Mouse (Mus musculus) embryonic facial prominence, embryonic 14.5 days (tissue): ENCODE data around the gene Dbt. TPM values are rescaled to one million over a fixed set of nuclear protein-coding genes. Genes with fewer than 3 reads are reported as not detected.

Experiments used
- ATAC-seq: fragments of 200-750 bp; cut with Nextera tagmentation; 2 replicates; pipeline ENCODE4 v1.8.0; 2017; ENCODE audit warnings: low read depth, moderate number of reproducible peaks, moderate TSS enrichment
- DNase-seq: peaks from one replicate; pipeline ENCODE4 v3.0.0-alpha.2; 2015; ENCODE audit warnings: low spot score
- H3K27ac ChIP-seq: fragments of 300-500 bp; sonication (generic); replicated peaks from 2 replicates; pipeline ENCODE4 v1.5.1; 2014; ENCODE audit warnings: low read depth, mild to moderate bottlenecking, low read length, moderate library complexity
- H3K27me3 ChIP-seq: fragments of 300-500 bp; sonication (generic); replicated peaks from 2 replicates; pipeline ENCODE4 v1.6.1; 2014; ENCODE audit warnings: low read length; ENCODE audit not compliant: control insufficient read depth, insufficient read depth
- H3K36me3 ChIP-seq: fragments of 300-500 bp; sonication (generic); 2 replicates; pipeline ENCODE4 v1.6.1; 2014; ENCODE audit warnings: low read length, mixed read lengths; ENCODE audit not compliant: control insufficient read depth, insufficient read depth
- H3K4me1 ChIP-seq: fragments of 300-500 bp; sonication (generic); 2 replicates; pipeline ENCODE4 v1.6.1; 2014; ENCODE audit warnings: antibody characterized with exemption, low read length; ENCODE audit not compliant: control insufficient read depth, insufficient read depth
- H3K4me2 ChIP-seq: fragments of 300-500 bp; sonication (generic); 2 replicates; pipeline ENCODE4 v1.6.1; 2014; ENCODE audit warnings: low read depth, mild to moderate bottlenecking, low read length, moderate library complexity, mixed read lengths
- H3K4me3 ChIP-seq: fragments of 300-500 bp; sonication (generic); 2 replicates; pipeline ENCODE4 v1.5.1; 2014; ENCODE audit warnings: low read depth, mild to moderate bottlenecking, low read length
- H3K9ac ChIP-seq: fragments of 300-500 bp; sonication (generic); 2 replicates; pipeline ENCODE4 v1.6.1; 2014; ENCODE audit warnings: low read depth, mild to moderate bottlenecking, low read length, moderate library complexity, mixed read lengths
- H3K9me3 ChIP-seq: fragments of 300-500 bp; sonication (generic); 2 replicates; pipeline ENCODE4 v1.6.1; 2016; ENCODE audit warnings: low read length; ENCODE audit not compliant: control insufficient read depth
- WGBS: fragments of 180-500 bp; shearing (Covaris S2); extraction: QIAGEN DNeasy Blood & Tissue Kit; methylation state at CpG from one replicate; pipeline ENCODE4 v1.1.7; 2014; 5-methylcytosine and 5-hydroxymethylcytosine counted together
- polyA plus RNA-seq: library from polyadenylated mRNA; unstranded; fragments of >200 nt; fragmentation: Nextera tagmentation; extraction: Ambion mirVana; gene quantifications from 2 replicates; pipeline ENCODE4 v1.2.1, GENCODE M21; 2014

Dbt gene
- polyA plus RNA-seq, 1 experiment from 2014 or later = 9.5 TPM

- no peak overlapping the region for H3K9ac ChIP-seq
- H3K27me3 ChIP-seq = no peaks in the 10 kb centered on the region
- peaks cover 18% of the 10 kb centered on the region for H3K36me3 ChIP-seq
- WGBS = 85% methylated on average over 12 of the region's 12 CpGs
- no peaks in the 10 kb centered on the region for H3K4me1 ChIP-seq
- ATAC-seq = no peak
- H3K9me3 ChIP-seq = no peaks in the 10 kb centered on the region
- H3K27ac ChIP-seq = no peak overlapping the region
- H3K4me2 ChIP-seq = no peak overlapping the region
- no peak overlapping the region for H3K4me3 ChIP-seq
- no peak for DNase-seq
These were observed 7.4 kb downstream of the Dbt start for GRCm38 (mm10) chr3:116520141-116520761.

- no peak overlapping the region for H3K9ac ChIP-seq
- ATAC-seq = no peak
- 80% methylated on average over 2 of the region's 5 CpGs for WGBS
- H3K36me3 ChIP-seq = peaks cover 12% of the 10 kb centered on the region; the same call in 1 of the 2 replicates
- DNase-seq = no peak
- no peak overlapping the region for H3K4me2 ChIP-seq
- no peaks in the 10 kb centered on the region for H3K4me1 ChIP-seq
- H3K27me3 ChIP-seq = no peaks in the 10 kb centered on the region
- no peaks in the 10 kb centered on the region for H3K9me3 ChIP-seq
- no peak overlapping the region for H3K27ac ChIP-seq
- H3K4me3 ChIP-seq = no peak overlapping the region
These were observed 16.9 kb downstream of the Dbt start for GRCm38 (mm10) chr3:116529741-116530140.

- 65% methylated on average over 4 of the region's 4 CpGs for WGBS
- no peaks in the 10 kb centered on the region for H3K9me3 ChIP-seq
- H3K4me3 ChIP-seq = no peak overlapping the region
- no peaks in the 10 kb centered on the region for H3K27me3 ChIP-seq
- peaks cover 19% of the 10 kb centered on the region for H3K36me3 ChIP-seq
- ATAC-seq (no peak), DNase-seq (peak; percentile 40)
- H3K27ac ChIP-seq = no peak overlapping the region; the same call in 1 of the 2 replicates
- H3K4me2 ChIP-seq = no peak overlapping the region
- no peaks in the 10 kb centered on the region for H3K4me1 ChIP-seq
- no peak overlapping the region for H3K9ac ChIP-seq
These were observed 18.0 kb downstream of the Dbt start for GRCm38 (mm10) chr3:116530826-116531225.

- no peak for ATAC-seq
These were observed 23.7 kb downstream of the Dbt start for GRCm38 (mm10) chr3:116536428-116537199.

GRCm38 (mm10) chr3:116537200-116537573 is 24.3 kb downstream of the Dbt start:
- WGBS = 51% methylated on average over 6 of the region's 6 CpGs
- peaks cover 52% of the 10 kb centered on the region for H3K36me3 ChIP-seq
- H3K4me3 ChIP-seq = no peak overlapping the region
- H3K27ac ChIP-seq = no peak overlapping the region
- DNase-seq (no peak), ATAC-seq (no peak)
- no peaks in the 10 kb centered on the region for H3K9me3 ChIP-seq
- no peaks in the 10 kb centered on the region for H3K27me3 ChIP-seq
- no peak overlapping the region for H3K4me2 ChIP-seq
- H3K9ac ChIP-seq = no peak overlapping the region
- no peaks in the 10 kb centered on the region for H3K4me1 ChIP-seq

More at GRCm38 (mm10) chr3:116536428-116537199, 23.7 kb downstream of the Dbt start:
- DNase-seq = no peak
- Histone ChIP-seq H3K9ac (no peak overlapping the region), H3K27ac (no peak overlapping the region), H3K27me3 (no peaks in the 10 kb centered on the region), H3K4me1 (no peaks in the 10 kb centered on the region), H3K4me3 (no peak overlapping the region), H3K9me3 (no peaks in the 10 kb centered on the region), H3K4me2 (no peak overlapping the region), H3K36me3 (peaks cover 50% of the 10 kb centered on the region)
- 71% methylated on average over 16 of the region's 16 CpGs for WGBS

GRCm38 (mm10) chr3:116542070-116542469 is 29.2 kb downstream of the Dbt start:
- Histone ChIP-seq H3K9me3 (no peaks in the 10 kb centered on the region), H3K4me1 (no peaks in the 10 kb centered on the region), H3K4me2 (no peak overlapping the region), H3K36me3 (peaks cover 58% of the 10 kb centered on the region), H3K9ac (no peak overlapping the region), H3K4me3 (no peak overlapping the region), H3K27ac (no peak overlapping the region), H3K27me3 (no peaks in the 10 kb centered on the region)
- 90% methylated on average over 2 of the region's 2 CpGs for WGBS
- no peak for ATAC-seq
- no peak for DNase-seq

- no peak overlapping the region for H3K4me2 ChIP-seq
- no peaks in the 10 kb centered on the region for H3K9me3 ChIP-seq
- no peak overlapping the region for H3K4me3 ChIP-seq
- H3K9ac ChIP-seq = no peak overlapping the region
- no peak overlapping the region for H3K27ac ChIP-seq
- WGBS = 80% methylated on average over 3 of the region's 3 CpGs
- DNase-seq (no peak), ATAC-seq (no peak)
- no peaks in the 10 kb centered on the region for H3K27me3 ChIP-seq
- H3K4me1 ChIP-seq = no peaks in the 10 kb centered on the region
- H3K36me3 ChIP-seq = peaks cover 59% of the 10 kb centered on the region
These were observed 29.7 kb downstream of the Dbt start for GRCm38 (mm10) chr3:116542532-116542931.

- peaks cover 48% of the 10 kb centered on the region for H3K36me3 ChIP-seq
- ATAC-seq = no peak
- no peak overlapping the region for H3K9ac ChIP-seq
These were observed 34.6 kb downstream of the Dbt start for GRCm38 (mm10) chr3:116547430-116547829.

More at GRCm38 (mm10) chr3:116547430-116547829, 34.6 kb downstream of the Dbt start:
- Histone ChIP-seq H3K4me3 (no peak overlapping the region), H3K4me2 (no peak overlapping the region), H3K4me1 (no peaks in the 10 kb centered on the region), H3K27ac (no peak overlapping the region), H3K27me3 (no peaks in the 10 kb centered on the region), H3K9me3 (no peaks in the 10 kb centered on the region)
- 90% methylated on average over 5 of the region's 5 CpGs for WGBS
- no peak for DNase-seq
